Mouse (Mus musculus) MEL (cell line): ENCODE results near the gene Slc35b4. TPM values are rescaled to one million over a fixed set of nuclear protein-coding genes. Genes with fewer than 3 reads are reported as not detected.
A peak's percentile ranks its signal among the peaks of the same experiment; 100 is the strongest.

Experiments
- DNase-seq: peaks from one replicate; pipeline ENCODE4 v3.0.0; 2011; ENCODE audit warnings: low read depth, low spot score
- H3K27ac ChIP-seq: 2 replicates; pipeline ENCODE4 v1.5.1; 2012; ENCODE audit warnings: low read depth, mild to moderate bottlenecking, control low read depth, low read length, moderate library complexity; ENCODE audit not compliant: control insufficient read depth
- H3K27me3 ChIP-seq, 2 experiments: fragments of 150-350 bp in 1 of 2; sonication (generic) in 1 of 2; 2 replicates each; pipeline ENCODE4 v1.6.1; 2012; ENCODE audit warnings: low read length in 2 of 2, mild to moderate bottlenecking in 2 of 2, improper control_type of control experiment in 1 of 2, moderate library complexity in 1 of 2; ENCODE audit not compliant: insufficient read depth in 2 of 2, control insufficient read depth in 1 of 2
- H3K36me3 ChIP-seq, 2 experiments: 2 replicates each; pipeline ENCODE4 v1.6.1; 2012 to 2014; ENCODE audit warnings: low read length in 2 of 2, improper control_type of control experiment in 1 of 2, inconsistent platforms in 1 of 2, mild to moderate bottlenecking in 1 of 2; ENCODE audit not compliant: insufficient read depth in 2 of 2, control insufficient read depth in 1 of 2
- H3K4me1 ChIP-seq, 2 experiments: fragments of 150-350 bp in 1 of 2; sonication (generic) in 1 of 2; 2 replicates each; pipeline ENCODE4 v1.6.1; 2012; ENCODE audit warnings: low read length in 2 of 2, improper control_type of control experiment in 1 of 2, mild to moderate bottlenecking in 1 of 2; ENCODE audit not compliant: insufficient read depth in 2 of 2, control insufficient read depth in 1 of 2
- H3K4me3 ChIP-seq, 2 experiments: fragments of 150-350 bp in 1 of 2; sonication (generic) in 1 of 2; 2 replicates each; pipeline ENCODE4 v1.5.1; 2012; ENCODE audit warnings: low read depth in 2 of 2, low read length in 2 of 2, mild to moderate bottlenecking in 2 of 2, moderate library complexity in 2 of 2, control low read depth in 1 of 2, improper control_type of control experiment in 1 of 2; ENCODE audit not compliant: control insufficient read depth in 1 of 2, insufficient read depth in 1 of 2
- H3K79me2 ChIP-seq: 2 replicates; pipeline ENCODE4 v1.6.1; 2012; ENCODE audit warnings: mild to moderate bottlenecking, low read length, moderate library complexity; ENCODE audit not compliant: control insufficient read depth, poor library complexity, insufficient read depth
- H3K9ac ChIP-seq: 2 replicates; pipeline ENCODE4 v1.6.1; 2012; ENCODE audit warnings: low read depth, mild to moderate bottlenecking, control low read depth, low read length, moderate library complexity; ENCODE audit not compliant: control insufficient read depth, poor library complexity, severe bottlenecking
- H3K9me3 ChIP-seq: fragments of 150-350 bp; sonication (generic); replicated peaks from 2 replicates; pipeline ENCODE4 v1.6.1; 2012; ENCODE audit warnings: mild to moderate bottlenecking, low read length, improper control_type of control experiment, moderate library complexity; ENCODE audit not compliant: insufficient read depth
- BHLHE40 ChIP-seq: IDR thresholded peaks from 2 replicates; pipeline ENCODE4 v1.6.1; 2012; ENCODE audit warnings: low read depth, mild to moderate bottlenecking, inconsistent platforms, low read length, improper control_type of control experiment, borderline replicate concordance
- CHD1 ChIP-seq: IDR thresholded peaks from 2 replicates; pipeline ENCODE4 v1.6.1; 2012; ENCODE audit warnings: low read depth, mild to moderate bottlenecking, inconsistent platforms, low read length, improper control_type of control experiment
- CTCF ChIP-seq, 3 experiments: IDR thresholded peaks in 2 of 3; conservative IDR thresholded peaks in 1 of 3; 2 replicates each; pipeline ENCODE4 v1.5.1; 2011 to 2012; ENCODE audit warnings: low read length in 3 of 3, low read depth in 2 of 3, mild to moderate bottlenecking in 2 of 3, improper control_type of control experiment in 1 of 3, inconsistent platforms in 1 of 3, mixed read lengths in 1 of 3, moderate library complexity in 1 of 3; ENCODE audit not compliant: control insufficient read depth in 1 of 3, insufficient read depth in 1 of 3, poor library complexity in 1 of 3, severe bottlenecking in 1 of 3
- GABPA ChIP-seq: IDR thresholded peaks from 2 replicates; pipeline ENCODE4 v1.6.1; 2012; ENCODE audit warnings: low read depth, mild to moderate bottlenecking, inconsistent platforms, low read length, improper control_type of control experiment, moderate library complexity
- JUND ChIP-seq: IDR thresholded peaks from 2 replicates; pipeline ENCODE4 v1.6.1; 2011; ENCODE audit warnings: low read depth, mild to moderate bottlenecking, improper control_type of control experiment, low read length
- MAX ChIP-seq: IDR thresholded peaks from 2 replicates; pipeline ENCODE4 v1.6.1; 2011; ENCODE audit warnings: low read length, improper control_type of control experiment
- MEF2A ChIP-seq: IDR thresholded peaks from 2 replicates; pipeline ENCODE4 v1.6.1; 2014; ENCODE audit warnings: low read depth, mild to moderate bottlenecking, inconsistent platforms, low read length, improper control_type of control experiment; ENCODE audit not compliant: poor library complexity, insufficient replicate concordance, severe bottlenecking; ENCODE audit errors: extremely low read depth
- MXI1 ChIP-seq: IDR thresholded peaks from 2 replicates; pipeline ENCODE4 v1.6.1; 2011; ENCODE audit warnings: mild to moderate bottlenecking, low read depth, low read length, improper control_type of control experiment
- POLR2A ChIP-seq, 2 experiments: IDR thresholded peaks; 2 replicates each; pipeline ENCODE4 v1.6.1; 2011 to 2012; ENCODE audit warnings: low read length in 2 of 2, mild to moderate bottlenecking in 2 of 2, control low read depth in 1 of 2, improper control_type of control experiment in 1 of 2, low read depth in 1 of 2, moderate library complexity in 1 of 2; ENCODE audit not compliant: control insufficient read depth in 1 of 2, insufficient read depth in 1 of 2, poor library complexity in 1 of 2
- SIN3A ChIP-seq: IDR thresholded peaks from 2 replicates; pipeline ENCODE4 v1.6.1; 2012; ENCODE audit warnings: low read length, improper control_type of control experiment, inconsistent platforms
- TAL1 ChIP-seq: IDR thresholded peaks from 2 replicates; pipeline ENCODE4 v1.6.1; 2012; ENCODE audit warnings: mild to moderate bottlenecking, inconsistent platforms, low read length, moderate library complexity, mixed read lengths
- TBP ChIP-seq: IDR thresholded peaks from 2 replicates; pipeline ENCODE4 v1.8.0; 2011; ENCODE audit warnings: low read depth, low read length, improper control_type of control experiment
- TCF12 ChIP-seq: IDR thresholded peaks from 2 replicates; pipeline ENCODE4 v1.6.1; 2014; ENCODE audit warnings: low read depth, mild to moderate bottlenecking, inconsistent platforms, low read length, improper control_type of control experiment, moderate library complexity
- USF1 ChIP-seq: IDR thresholded peaks from 2 replicates; pipeline ENCODE4 v1.6.1; 2014; ENCODE audit warnings: low read depth, mild to moderate bottlenecking, inconsistent platforms, low read length, improper control_type of control experiment, moderate library complexity
- ZC3H11A ChIP-seq: IDR thresholded peaks from 2 replicates; pipeline ENCODE4 v1.6.1; 2012; ENCODE audit warnings: low read depth, mild to moderate bottlenecking, inconsistent platforms, low read length, improper control_type of control experiment
- polyA plus RNA-seq, 2 experiments: library from polyadenylated mRNA; stranded (reverse) in 1 of 2; unstranded in 1 of 2; fragments of >175 nt in 1 of 2; fragments of >200 nt in 1 of 2; gene quantifications; 2 replicates each; pipeline versions ENCODE4 v1.2.1 to v1.2.4; 2012; ENCODE audit warnings: low replicate concordance in 2 of 2, low read depth in 1 of 2; ENCODE audit not compliant: insufficient read length in 2 of 2, insufficient read depth in 1 of 2, missing spikeins in 1 of 2
- total RNA-seq: library from RNA; depleted of rRNA; stranded (reverse); fragments of 300-350 nt; gene quantifications from 2 replicates; pipeline ENCODE4 v1.2.3, GENCODE M21; 2012

Slc35b4 gene
- total and polyA plus RNA-seq, 3 experiments: 6.1 to 10.7 TPM; not detected in 1

DNA sequence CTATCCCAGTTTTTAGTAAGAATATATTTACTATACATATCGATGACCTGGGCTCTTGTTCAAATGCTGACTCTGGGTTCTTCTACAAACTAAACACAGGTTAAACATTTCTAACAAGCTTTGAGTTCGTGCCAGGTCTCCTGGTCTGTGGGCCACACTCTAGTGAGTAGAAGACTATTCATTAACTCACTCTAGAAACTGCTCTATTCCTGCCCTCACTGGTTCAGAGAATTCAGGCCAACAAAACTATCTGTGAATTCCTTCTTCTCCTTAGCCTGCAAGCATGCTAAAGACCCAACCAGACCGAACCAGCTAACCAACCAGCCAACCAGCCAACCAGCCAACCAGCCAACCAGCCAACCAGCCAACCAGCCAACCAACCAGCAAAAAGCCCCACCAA is 2.1 kb upstream of the Slc35b4 start:
- Histone ChIP-seq H3K4me3 (no peak overlapping the region), H3K27ac (no peak overlapping the region), H3K4me1 (peaks cover 5 to 25% of the 10 kb centered on the region in 2 experiments), H3K9ac (no peak overlapping the region), H3K27me3 (no peaks in the 10 kb centered on the region), H3K36me3 (peaks cover 0 to 14% of the 10 kb centered on the region in 2 experiments; a peak in 2 of 4 replicates), H3K79me2 (peaks cover 7% of the 10 kb centered on the region; the same call in 1 of the 2 replicates), H3K9me3 (no peaks in the 10 kb centered on the region)
- no peak for DNase-seq
- no peak for TF ChIP-seq BHLHE40
- TF ChIP-seq MEF2A: no peak
- no peak for TF ChIP-seq MAX
- TF ChIP-seq MXI1: no peak
- no peak for TF ChIP-seq POLR2A (IDR thresholded peaks at IDR 0.05; ENCODE audit: control insufficient read depth in 1 of 2, insufficient read depth in 1 of 2, low read depth in 1 of 2, low read length in 2 of 2, poor library complexity in 1 of 2)
- TF ChIP-seq ZC3H11A: no peak
- no peak for TF ChIP-seq JUND
- TF ChIP-seq GABPA: no peak
- TF ChIP-seq CHD1: no peak
- TF ChIP-seq TAL1: no peak
- no peak for TF ChIP-seq CTCF (IDR thresholded peaks at IDR 0.05 in 2 of 3, conservative IDR thresholded peaks at IDR 0.05 in 1 of 3; ENCODE audit: control insufficient read depth in 1 of 3, insufficient read depth in 1 of 3, low read depth in 2 of 3, low read length in 3 of 3, poor library complexity in 1 of 3, severe bottlenecking in 1 of 3)

DNA sequence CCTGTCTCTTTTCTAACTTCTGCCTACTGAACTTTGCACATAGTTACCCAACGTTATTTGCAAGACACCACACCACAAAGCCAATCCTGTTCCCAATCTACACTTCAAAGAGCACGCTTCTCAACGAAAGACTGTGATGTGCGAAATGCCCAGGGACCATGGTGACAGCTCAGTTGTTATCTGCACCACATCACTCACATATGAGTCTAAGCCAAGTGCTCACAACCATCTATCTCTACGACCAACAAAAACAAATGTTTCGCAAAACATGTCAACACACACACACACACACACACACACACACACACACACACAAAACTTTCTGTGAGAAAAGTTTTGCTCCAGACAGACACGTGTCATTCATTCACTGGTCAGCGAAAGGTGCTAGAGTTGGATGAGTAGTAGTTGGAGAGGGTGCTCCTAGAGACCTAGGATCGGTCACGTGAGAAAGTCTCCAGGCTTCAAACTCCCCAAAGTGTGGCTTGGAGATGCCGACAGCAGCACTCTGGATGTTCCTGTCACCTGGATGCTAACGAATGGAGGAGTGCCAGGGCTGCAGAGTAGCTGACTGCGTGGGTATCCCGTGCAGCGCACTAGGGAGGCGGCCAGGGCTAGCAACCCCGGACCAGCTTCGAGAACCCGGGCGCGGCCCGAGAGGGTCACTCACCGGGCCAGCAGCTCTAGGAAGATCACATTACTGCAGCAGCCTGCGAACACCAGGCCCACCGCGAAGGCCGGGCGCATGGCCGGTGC is 624 bp downstream of the Slc35b4 start:
- H3K27me3 ChIP-seq: no peaks in the 10 kb centered on the region
- H3K9me3 ChIP-seq: no peaks in the 10 kb centered on the region
- TF ChIP-seq BHLHE40 (peak; percentile 82; the same call in 1 of the 2 replicates), MXI1 (peak; percentile 30), SIN3A (0 out of 2 replicates have a peak, but pooled peaks have one; percentile 15), TBP (no peak), MAX (peak; percentile 59), TCF12 (no peak), USF1 (peak; percentile 76), POLR2A (IDR thresholded peaks at IDR 0.05; ENCODE audit: control insufficient read depth in 1 of 2, insufficient read depth in 1 of 2, low read depth in 1 of 2, low read length in 2 of 2, poor library complexity in 1 of 2) (0 out of 4 replicates have a peak, but pooled peaks of 1 of the 2 experiments have one; percentile 79)
- peak overlapping the region; percentile 34; the same call in 1 of the 2 replicates for H3K27ac ChIP-seq
- peaks cover 0 to 14% of the 10 kb centered on the region in 2 experiments; a peak in 2 of 4 replicates for H3K36me3 ChIP-seq
- DNase-seq: peak; percentile 67
- H3K9ac ChIP-seq: peak overlapping the region; percentile 88
- peaks cover 5 to 20% of the 10 kb centered on the region in 2 experiments for H3K4me1 ChIP-seq
- peak overlapping the region; percentile 59 to 92 for H3K4me3 ChIP-seq
- H3K79me2 ChIP-seq: peaks cover 7% of the 10 kb centered on the region; the same call in 1 of the 2 replicates
